Mouse (Mus musculus) spleen, adult 2 months (tissue): Measurements from ENCODE around the gene Etv6. TPM values are rescaled to one million over a fixed set of nuclear protein-coding genes. Genes with fewer than 3 reads are reported as not detected.

Source experiments
- DNase-seq, 2 experiments: peaks; one replicate each; pipeline versions ENCODE4 v3.0.0 to v3.0.0-alpha.2; 2012 to 2021; ENCODE audit warnings: low spot score in 2 of 2, low read depth in 1 of 2
- H3K27ac ChIP-seq: fragments of 200-500 bp; 2 replicates; pipeline ENCODE4 v1.5.1; 2012; ENCODE audit warnings: low read length, inconsistent platforms; ENCODE audit not compliant: insufficient read depth
- H3K27me3 ChIP-seq: fragments of 200-500 bp; 2 replicates; pipeline ENCODE4 v1.6.1; 2012; ENCODE audit warnings: mild to moderate bottlenecking, moderate library complexity, low read length, inconsistent platforms; ENCODE audit not compliant: control insufficient read depth, insufficient read depth
- H3K36me3 ChIP-seq: fragments of 200-500 bp; 2 replicates; pipeline ENCODE4 v1.6.1; 2012; ENCODE audit warnings: mild to moderate bottlenecking, low read length, inconsistent platforms; ENCODE audit not compliant: control insufficient read depth, insufficient read depth
- H3K4me1 ChIP-seq: fragments of 200-500 bp; 2 replicates; pipeline ENCODE4 v1.6.1; 2011; ENCODE audit warnings: inconsistent platforms; ENCODE audit not compliant: control insufficient read depth, insufficient read depth, insufficient read length
- H3K4me3 ChIP-seq: fragments of 200-500 bp; 2 replicates; pipeline ENCODE4 v1.5.1; 2011; ENCODE audit warnings: mild to moderate bottlenecking, inconsistent platforms; ENCODE audit not compliant: insufficient read depth, insufficient read length; ENCODE audit errors: extremely low read depth
- CTCF ChIP-seq: fragments of 200-500 bp; IDR thresholded peaks from 2 replicates; pipeline ENCODE4 v1.5.1; 2011; ENCODE audit warnings: mild to moderate bottlenecking, inconsistent platforms; ENCODE audit not compliant: insufficient read depth, insufficient read length, insufficient replicate concordance; ENCODE audit errors: extremely low read depth
- POLR2A ChIP-seq: fragments of 200-500 bp; IDR thresholded peaks from 2 replicates; pipeline ENCODE4 v1.6.1; 2011; ENCODE audit warnings: low read depth, low read length, inconsistent platforms
- WGBS: fragments of 180-500 bp; shearing (Covaris S2); methylation state at CpG from one replicate; pipeline ENCODE4 v1.1.7; 2018; 5-methylcytosine and 5-hydroxymethylcytosine counted together
- polyA plus RNA-seq: library from polyadenylated mRNA; depleted of rRNA; stranded (reverse); fragments of >200 nt; gene quantifications from 2 replicates; pipeline ENCODE4 v1.2.3, GENCODE M21; 2012

The Etv6 gene
- polyA plus RNA-seq, 1 experiment, result 21.6 TPM

GRCm38 (mm10) chr6:134080946-134081345, 45.4 kb downstream of the Etv6 start:
- Histone ChIP-seq H3K4me3 (no peak overlapping the region), H3K36me3 (no peaks in the 10 kb centered on the region; the same call in 1 of the 2 replicates), H3K27ac (no peak overlapping the region), H3K27me3 (no peaks in the 10 kb centered on the region), H3K4me1 (no peaks in the 10 kb centered on the region)
- DNase-seq, result no peak
- 73% methylated on average over 5 of the region's 5 CpGs for WGBS
- no peak for TF ChIP-seq CTCF
- TF ChIP-seq POLR2A, result no peak

GRCm38 (mm10) chr6:134082229-134082920, 46.9 kb downstream of the Etv6 start:
- H3K4me3 ChIP-seq, result no peak overlapping the region
- no peak overlapping the region for H3K27ac ChIP-seq
- TF ChIP-seq CTCF (no peak), POLR2A (no peak)
- H3K36me3 ChIP-seq, result no peaks in the 10 kb centered on the region; the same call in 1 of the 2 replicates
- no peaks in the 10 kb centered on the region for H3K27me3 ChIP-seq
- no peak for DNase-seq
- no peaks in the 10 kb centered on the region for H3K4me1 ChIP-seq
- 80% methylated on average over 15 of the region's 15 CpGs for WGBS

GRCm38 (mm10) chr6:134083428-134083827, 47.9 kb downstream of the Etv6 start:
- no peaks in the 10 kb centered on the region for H3K27me3 ChIP-seq
- no peak for TF ChIP-seq POLR2A
- no peak for TF ChIP-seq CTCF
- H3K4me1 ChIP-seq, result no peaks in the 10 kb centered on the region
- DNase-seq, result no peak
- WGBS, result 84% methylated on average over 4 of the region's 4 CpGs
- H3K36me3 ChIP-seq, result no peaks in the 10 kb centered on the region; the same call in 1 of the 2 replicates
- H3K4me3 ChIP-seq, result no peak overlapping the region
- H3K27ac ChIP-seq, result no peak overlapping the region

GRCm38 (mm10) chr6:134086351-134086750, 50.9 kb downstream of the Etv6 start:
- no peaks in the 10 kb centered on the region for H3K27me3 ChIP-seq
- no peak for TF ChIP-seq POLR2A
- TF ChIP-seq CTCF, result no peak
- H3K36me3 ChIP-seq, result no peaks in the 10 kb centered on the region
- WGBS, result 93% methylated on average over 7 of the region's 7 CpGs
- no peak for DNase-seq
- H3K4me3 ChIP-seq, result no peak overlapping the region
- H3K4me1 ChIP-seq, result no peaks in the 10 kb centered on the region
- no peak overlapping the region for H3K27ac ChIP-seq

GRCm38 (mm10) chr6:134087709-134088108, 52.2 kb downstream of the Etv6 start:
- Histone ChIP-seq H3K27ac (no peak overlapping the region), H3K4me3 (no peak overlapping the region), H3K36me3 (no peaks in the 10 kb centered on the region), H3K4me1 (no peaks in the 10 kb centered on the region), H3K27me3 (no peaks in the 10 kb centered on the region)
- 73% methylated on average over 4 of the region's 4 CpGs for WGBS
- no peak for DNase-seq
- TF ChIP-seq CTCF, result no peak
- no peak for TF ChIP-seq POLR2A

- DNase-seq, result no peak
- Histone ChIP-seq H3K36me3 (no peaks in the 10 kb centered on the region), H3K27me3 (no peaks in the 10 kb centered on the region), H3K27ac (no peak overlapping the region), H3K4me3 (no peak overlapping the region), H3K4me1 (no peaks in the 10 kb centered on the region)
- 81% methylated on average over 7 of the region's 7 CpGs for WGBS
- TF ChIP-seq POLR2A, result no peak
- no peak for TF ChIP-seq CTCF
These were observed 54.3 kb downstream of the Etv6 start for GRCm38 (mm10) chr6:134089671-134090377.

GRCm38 (mm10) chr6:134090378-134090692, 54.8 kb downstream of the Etv6 start:
- Histone ChIP-seq H3K27ac (no peak overlapping the region), H3K36me3 (no peaks in the 10 kb centered on the region), H3K27me3 (no peaks in the 10 kb centered on the region), H3K4me3 (no peak overlapping the region), H3K4me1 (no peaks in the 10 kb centered on the region)
- 51% methylated on average over 4 of the region's 4 CpGs for WGBS
- TF ChIP-seq POLR2A (no peak), CTCF (no peak)
- no peak for DNase-seq
